Mouse (Mus musculus) intestine, postnatal 0 days (tissue): Measurements from ENCODE around the gene Wnk2. TPM values are rescaled to one million over a fixed set of nuclear protein-coding genes. Genes with fewer than 3 reads are reported as not detected.

Experiments used
- ATAC-seq: fragments of 200-750 bp; cut with Nextera tagmentation; 2 replicates; pipeline ENCODE4 v1.8.0; 2017; ENCODE audit warnings: mild to moderate bottlenecking, moderate TSS enrichment, moderate library complexity
- H3K27ac ChIP-seq: fragments of 300-500 bp; sonication (generic); 2 replicates; pipeline ENCODE4 v1.5.1; 2014; ENCODE audit warnings: mild to moderate bottlenecking, low read depth, low read length, moderate library complexity
- H3K27me3 ChIP-seq: fragments of 300-500 bp; sonication (generic); replicated peaks from 2 replicates; pipeline ENCODE4 v1.6.1; 2014; ENCODE audit warnings: low read length, mixed read lengths; ENCODE audit not compliant: control insufficient read depth, insufficient read depth
- H3K36me3 ChIP-seq: fragments of 300-500 bp; sonication (generic); 2 replicates; pipeline ENCODE4 v1.6.1; 2014; ENCODE audit warnings: mild to moderate bottlenecking, moderate library complexity; ENCODE audit not compliant: control insufficient read depth, insufficient read depth
- H3K4me1 ChIP-seq: fragments of 300-500 bp; sonication (generic); replicated peaks from 2 replicates; pipeline ENCODE4 v1.6.1; 2014; ENCODE audit warnings: antibody characterized with exemption, low read length, mixed read lengths; ENCODE audit not compliant: control insufficient read depth, insufficient read depth
- H3K4me2 ChIP-seq: fragments of 300-500 bp; sonication (generic); replicated peaks from 2 replicates; pipeline ENCODE4 v1.6.1; 2014; ENCODE audit warnings: low read depth, mild to moderate bottlenecking, moderate library complexity
- H3K4me3 ChIP-seq: fragments of 300-500 bp; sonication (generic); 2 replicates; pipeline ENCODE4 v1.5.1; 2014; ENCODE audit warnings: low read depth, low read length
- H3K9ac ChIP-seq: fragments of 300-500 bp; sonication (generic); 2 replicates; pipeline ENCODE4 v1.6.1; 2014; ENCODE audit warnings: mild to moderate bottlenecking, low read depth, low read length
- H3K9me3 ChIP-seq: fragments of 300-500 bp; sonication (generic); 2 replicates; pipeline ENCODE4 v1.6.1; 2016; ENCODE audit warnings: mixed run types; ENCODE audit not compliant: control insufficient read depth
- CTCF ChIP-seq: sonication (generic); IDR thresholded peaks from 2 replicates; pipeline ENCODE4 v1.5.1; 2016; ENCODE audit warnings: low read depth, mild to moderate bottlenecking, control low read depth, antibody characterized with exemption, moderate library complexity
- WGBS: fragments of 180-500 bp; shearing (Covaris S2); extraction: QIAGEN DNeasy Blood & Tissue Kit; methylation state at CpG from one replicate; pipeline ENCODE4 v1.1.7; 2014; 5-methylcytosine and 5-hydroxymethylcytosine counted together
- polyA plus RNA-seq: library from polyadenylated mRNA; unstranded; fragments of >200 nt; fragmentation: Nextera tagmentation; extraction: Ambion mirVana; gene quantifications from 2 replicates; pipeline ENCODE4 v1.2.1, GENCODE M21; 2015

Gene Wnk2
- polyA plus RNA-seq, 1 experiment from 2014 or later, result 1.7 TPM

DNA sequence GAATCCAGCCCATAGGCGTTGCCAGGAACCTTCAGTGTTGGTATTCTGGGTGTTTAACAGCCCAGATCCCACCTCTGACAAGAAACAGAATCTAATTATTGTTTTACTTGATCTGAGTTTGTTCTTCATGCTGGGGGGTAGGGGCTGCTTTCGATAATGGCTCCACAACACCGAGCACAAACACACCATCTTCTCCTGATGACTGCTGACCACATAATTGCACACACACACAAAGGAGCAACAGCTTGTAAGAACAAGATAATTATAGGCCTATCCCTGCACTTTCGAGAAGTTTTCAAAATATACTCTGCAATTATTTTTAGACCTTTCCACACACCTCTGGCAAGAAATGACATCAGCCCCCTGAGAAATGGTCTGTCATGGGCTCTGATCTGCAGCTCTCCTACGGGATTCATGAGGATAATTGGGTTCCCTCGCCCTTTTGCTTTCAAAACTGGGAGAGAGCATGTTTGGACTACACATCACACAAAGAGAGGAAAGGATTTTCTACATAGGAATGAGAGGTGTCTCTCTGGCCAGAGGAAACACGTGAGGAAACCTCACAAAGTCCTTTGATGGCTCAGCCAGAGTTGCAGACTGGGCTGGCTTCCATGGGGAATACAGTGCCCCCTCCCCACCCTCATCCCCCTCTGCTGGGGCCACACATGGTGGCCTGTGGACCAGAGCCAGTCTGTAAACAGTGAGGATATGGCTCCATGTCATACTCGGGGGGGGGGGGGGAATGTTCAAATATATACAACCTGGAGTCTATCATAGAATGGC lies 118.9 kb downstream of the Wnk2 start:
- no peaks in the 10 kb centered on the region for H3K36me3 ChIP-seq
- no peaks in the 10 kb centered on the region for H3K27me3 ChIP-seq
- H3K4me2 ChIP-seq, result no peak overlapping the region
- H3K4me1 ChIP-seq, result 0 out of 2 replicates have a peak, but pooled peaks cover 5% of the 10 kb centered on the region
- ATAC-seq, result no peak
- H3K9ac ChIP-seq, result no peak overlapping the region
- H3K27ac ChIP-seq, result no peak overlapping the region
- no peak overlapping the region for H3K4me3 ChIP-seq
- WGBS, result 66% methylated on average over 8 of the region's 8 CpGs
- H3K9me3 ChIP-seq, result no peaks in the 10 kb centered on the region
- TF ChIP-seq CTCF, result no peak

DNA sequence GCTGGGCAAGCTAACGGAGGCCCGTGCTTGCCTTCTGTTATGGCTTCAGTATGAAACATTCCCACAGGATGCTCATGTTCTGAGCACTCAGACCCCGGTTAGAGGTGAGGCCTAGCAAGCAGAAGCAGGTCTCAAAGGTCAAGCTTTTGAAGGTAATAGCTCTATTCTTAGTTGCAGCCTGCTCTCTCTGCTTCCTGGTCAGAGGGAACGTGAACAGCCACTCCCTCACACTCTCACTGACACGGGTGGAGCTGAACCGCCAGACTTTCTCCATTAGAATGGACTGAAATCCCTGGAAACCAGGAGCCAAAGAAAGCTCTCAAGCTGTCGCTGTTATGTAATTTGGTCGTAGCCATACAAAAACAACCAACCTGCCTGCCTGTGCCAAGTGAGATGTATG lies 120.8 kb downstream of the Wnk2 start:
- H3K4me2 ChIP-seq, result no peak overlapping the region
- no peaks in the 10 kb centered on the region for H3K9me3 ChIP-seq
- H3K36me3 ChIP-seq, result no peaks in the 10 kb centered on the region
- H3K9ac ChIP-seq, result no peak overlapping the region
- WGBS, result 56% methylated on average over 8 of the region's 8 CpGs
- ATAC-seq, result peak; percentile 62
- no peak for TF ChIP-seq CTCF
- H3K4me3 ChIP-seq, result no peak overlapping the region
- H3K27ac ChIP-seq, result no peak overlapping the region
- no peaks in the 10 kb centered on the region for H3K27me3 ChIP-seq
- 0 out of 2 replicates have a peak, but pooled peaks cover 5% of the 10 kb centered on the region for H3K4me1 ChIP-seq

- no peak overlapping the region for H3K4me2 ChIP-seq
- no peak overlapping the region for H3K27ac ChIP-seq
- no peak for ATAC-seq
- no peak for TF ChIP-seq CTCF
- H3K4me3 ChIP-seq, result no peak overlapping the region
- no peak overlapping the region for H3K9ac ChIP-seq
- 0 out of 2 replicates have a peak, but pooled peaks cover 5% of the 10 kb centered on the region for H3K4me1 ChIP-seq
- H3K9me3 ChIP-seq, result no peaks in the 10 kb centered on the region
- no peaks in the 10 kb centered on the region for H3K27me3 ChIP-seq
- H3K36me3 ChIP-seq, result no peaks in the 10 kb centered on the region
- WGBS, result 21% methylated on average over 1 of the region's 1 CpGs
Measured at GRCm38 (mm10) chr13:49025521-49025920, 122.3 kb downstream of the Wnk2 start.

DNA sequence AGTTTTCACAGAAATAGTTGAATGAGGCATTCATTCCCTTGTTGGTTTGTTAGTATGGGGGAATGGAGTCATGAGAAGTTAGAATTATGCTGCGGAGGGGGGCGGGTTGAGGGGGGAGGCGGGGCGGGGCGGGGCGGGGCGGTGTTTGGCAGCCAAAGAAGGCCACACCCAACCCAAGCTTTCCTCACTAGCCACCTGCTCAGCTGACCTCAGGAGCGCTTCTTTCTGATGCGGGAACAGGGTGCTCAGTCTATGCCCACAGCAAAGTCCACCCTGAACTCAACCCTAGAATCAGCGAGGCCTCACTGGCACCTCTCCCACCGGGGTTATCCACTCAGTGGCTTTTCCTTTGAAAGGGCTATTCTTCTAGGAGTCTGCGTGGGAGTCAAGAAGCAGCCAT lies 123.1 kb downstream of the Wnk2 start:
- 0 out of 2 replicates have a peak, but pooled peaks cover 5% of the 10 kb centered on the region for H3K4me1 ChIP-seq
- H3K4me2 ChIP-seq, result peak overlapping the region; percentile 17; the same call in 1 of the 2 replicates
- H3K27me3 ChIP-seq, result no peaks in the 10 kb centered on the region
- no peaks in the 10 kb centered on the region for H3K9me3 ChIP-seq
- H3K36me3 ChIP-seq, result no peaks in the 10 kb centered on the region
- H3K27ac ChIP-seq, result no peak overlapping the region
- no peak for TF ChIP-seq CTCF
- H3K4me3 ChIP-seq, result no peak overlapping the region
- ATAC-seq, result peak; percentile 42; the same call in 1 of the 2 replicates
- WGBS, result 8% methylated on average over 12 of the region's 12 CpGs
- no peak overlapping the region for H3K9ac ChIP-seq

- Histone ChIP-seq H3K27ac (no peak overlapping the region), H3K4me3 (no peak overlapping the region), H3K4me2 (no peak overlapping the region), H3K9ac (no peak overlapping the region), H3K36me3 (no peaks in the 10 kb centered on the region), H3K27me3 (no peaks in the 10 kb centered on the region), H3K9me3 (no peaks in the 10 kb centered on the region), H3K4me1 (no peaks in the 10 kb centered on the region)
- WGBS, result 63% methylated on average over 3 of the region's 3 CpGs
- ATAC-seq, result no peak
- TF ChIP-seq CTCF, result peak; percentile 68
Measured at GRCm38 (mm10) chr13:49021693-49022092, 126.1 kb downstream of the Wnk2 start.

- H3K9ac ChIP-seq, result no peak overlapping the region
- H3K9me3 ChIP-seq, result no peaks in the 10 kb centered on the region
- TF ChIP-seq CTCF, result no peak
- H3K4me2 ChIP-seq, result no peak overlapping the region
- no peak overlapping the region for H3K27ac ChIP-seq
- no peaks in the 10 kb centered on the region for H3K36me3 ChIP-seq
- 64% methylated on average over 5 of the region's 5 CpGs for WGBS
- no peak for ATAC-seq
- H3K27me3 ChIP-seq, result no peaks in the 10 kb centered on the region
- no peak overlapping the region for H3K4me3 ChIP-seq
- H3K4me1 ChIP-seq, result no peaks in the 10 kb centered on the region
Measured at GRCm38 (mm10) chr13:49020152-49020551, 127.7 kb downstream of the Wnk2 start.
